Mouse (Mus musculus): ENCODE measurements at regions not wholly inside any gene's neighbourhood (a gene's known extent, or its start where the extent isn't known, plus 50 kb on each side); places are given as distances from the start of the nearest gene placed in this dataset.

DNA sequence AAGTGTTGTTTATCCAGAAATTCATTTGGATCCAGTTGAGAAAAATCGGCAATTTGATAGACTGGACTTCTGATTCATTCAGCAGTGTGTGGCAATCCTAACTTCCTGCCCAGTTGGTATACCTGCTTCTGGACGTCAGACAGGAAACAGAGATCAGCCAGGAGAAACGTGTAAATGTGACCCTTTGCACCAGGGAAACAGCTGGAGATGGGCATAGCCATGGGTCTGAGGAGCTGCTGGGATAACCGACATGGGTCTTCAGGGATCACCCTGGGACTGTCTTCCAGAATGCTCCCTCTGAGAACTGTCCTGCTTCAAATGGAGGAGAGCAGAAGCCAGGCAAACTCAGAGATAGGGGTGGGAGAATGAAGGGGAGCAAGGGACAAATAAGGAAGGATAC, 516.1 kb upstream of the Mgmt start:
- TF ChIP-seq CTCF (IDR thresholded peaks at IDR 0.05; ENCODE audit: low read depth, low read length) (no peak), POLR2A (IDR thresholded peaks at IDR 0.05; ENCODE audit: extremely low read depth, insufficient read depth, low read length) (no peak)
